Mouse (Mus musculus): ENCODE data around the gene Erbb4.

DNA sequence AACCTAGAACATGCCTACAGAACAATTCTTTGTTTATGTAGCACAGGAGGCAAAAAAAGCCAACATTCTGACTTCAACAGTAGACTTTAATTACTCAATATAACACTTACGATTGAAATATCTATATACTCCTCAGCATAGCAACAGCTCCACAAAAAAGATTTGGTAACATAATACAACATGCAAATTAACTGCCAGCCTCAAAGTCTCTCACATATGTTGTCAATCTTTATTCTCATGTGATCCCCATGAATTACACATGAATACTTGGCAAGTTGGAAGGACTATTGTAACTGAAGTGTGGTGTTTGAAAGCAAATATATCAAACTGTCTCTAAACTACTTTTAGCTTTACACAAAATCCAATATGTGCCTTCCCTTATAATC, 234.2 kb downstream of the Erbb4 start:
- no peak for TF ChIP-seq EP300 (IDR thresholded peaks at IDR 0.05)
- no peak for TF ChIP-seq CTCF (IDR thresholded peaks at IDR 0.05)

Data from lung, postnatal 0 days (tissue).